Mouse (Mus musculus): ENCODE measurements around the gene Arvcf. TPM values are rescaled to one million over a fixed set of nuclear protein-coding genes. Genes with fewer than 3 reads are reported as not detected.

The Arvcf gene
- total and polyA plus RNA-seq, 3 experiments = 64.0 to 188 (median 154) TPM

DNA sequence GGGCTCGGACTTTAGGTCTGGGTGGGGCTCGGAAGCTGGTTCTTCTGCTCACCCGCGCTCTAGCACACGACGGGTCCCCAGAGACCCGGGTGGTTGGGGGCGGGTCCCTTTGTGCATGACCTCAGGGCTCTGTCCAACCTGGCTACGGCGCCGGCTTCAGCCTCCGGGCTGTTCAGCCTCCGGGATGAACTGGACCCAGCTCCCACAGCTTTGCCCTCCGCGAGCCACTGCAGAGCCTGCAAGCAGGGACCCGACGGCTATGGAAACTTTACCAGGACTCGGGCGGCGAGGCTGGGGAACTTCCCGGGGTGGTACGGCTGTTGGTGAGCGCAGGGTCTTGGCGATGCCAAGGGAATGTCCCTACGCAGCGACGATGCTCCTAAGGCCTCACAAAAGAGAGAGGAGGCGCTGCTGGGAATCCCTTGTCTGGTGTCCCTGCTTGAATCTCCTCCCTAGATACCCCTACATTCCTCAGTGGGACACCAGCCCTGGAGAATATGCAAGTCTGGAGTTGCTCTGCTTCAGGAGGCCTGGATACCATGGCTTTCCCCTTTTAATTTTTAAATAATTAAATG, 706 bp downstream of the Arvcf start:
- peaks cover 50% of the 10 kb centered on the region for H3K27me3 ChIP-seq (ENCODE audit: insufficient read depth, low read length)
- H3K36me3 ChIP-seq (replicated peaks) = no peaks in the 10 kb centered on the region
- H3K4me3 ChIP-seq (ENCODE audit: low read depth, low read length) = peak overlapping the region; percentile 67; the same call in 1 of the 2 replicates
- H3K4me1 ChIP-seq (ENCODE audit: insufficient read depth, low read depth, low read length) = peaks cover 76% of the 10 kb centered on the region
- no peak for ATAC-seq (ENCODE audit: extremely low read depth, insufficient number of reproducible peaks, low FRiP score, poor library complexity, severe bottlenecking)
- TF ChIP-seq GATA1 (IDR thresholded peaks at IDR 0.05; ENCODE audit: borderline replicate concordance, low read length) (no peak), GATA2 (IDR thresholded peaks at IDR 0.05; ENCODE audit: borderline replicate concordance, low read depth, low read length) (no peak), POLR2AphosphoS5 (IDR thresholded peaks at IDR 0.05; ENCODE audit: insufficient replicate concordance, low read depth, low read length) (no peak), TAL1 (conservative IDR thresholded peaks at IDR 0.05; ENCODE audit: low read depth, low read length) (no peak), CTCF (IDR thresholded peaks at IDR 0.05; ENCODE audit: low read depth, low read length) (no peak)
- no peak for DNase-seq (ENCODE audit: low spot score)
- no peaks in the 10 kb centered on the region for H3K9me3 ChIP-seq (replicated peaks)

DNA sequence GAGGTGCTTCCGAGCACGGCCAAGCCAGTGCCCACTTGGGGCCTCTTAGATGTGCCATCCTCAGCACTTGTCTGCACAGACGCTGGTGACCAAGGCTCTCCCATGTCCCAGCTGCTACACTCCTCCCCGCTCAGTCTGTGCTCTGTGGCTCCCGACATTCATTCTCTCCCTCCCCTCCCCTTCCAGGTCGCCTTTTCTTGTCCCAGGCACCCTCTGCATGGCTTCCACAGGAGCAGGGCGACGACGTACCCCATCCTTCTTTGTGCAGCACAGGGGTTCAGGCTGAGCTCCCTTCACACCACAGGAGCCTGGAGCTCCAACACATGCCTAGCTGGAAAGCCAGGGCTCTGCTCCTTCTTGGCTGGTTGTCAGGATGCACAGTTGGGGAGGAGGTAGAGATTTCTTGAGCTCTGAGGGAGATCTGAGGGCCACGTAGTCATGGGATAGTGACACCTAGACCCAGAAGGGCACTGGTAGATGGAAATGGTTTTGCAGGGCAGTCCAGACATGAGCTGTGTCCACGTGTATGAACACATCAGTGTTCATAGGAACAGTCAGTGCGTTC, 1.9 kb downstream of the Arvcf start:
- H3K4me1 ChIP-seq (ENCODE audit: insufficient read depth, low read depth, low read length) = peaks cover 75% of the 10 kb centered on the region
- TF ChIP-seq GATA1 (IDR thresholded peaks at IDR 0.05; ENCODE audit: borderline replicate concordance, low read length) = no peak
- no peak for TF ChIP-seq CTCF (IDR thresholded peaks at IDR 0.05; ENCODE audit: low read depth, low read length)
- TF ChIP-seq TAL1 (conservative IDR thresholded peaks at IDR 0.05; ENCODE audit: low read depth, low read length) = no peak
- TF ChIP-seq POLR2AphosphoS5 (IDR thresholded peaks at IDR 0.05; ENCODE audit: insufficient replicate concordance, low read depth, low read length) = no peak
- TF ChIP-seq GATA2 (IDR thresholded peaks at IDR 0.05; ENCODE audit: borderline replicate concordance, low read depth, low read length) = no peak
- no peaks in the 10 kb centered on the region for H3K36me3 ChIP-seq (replicated peaks)
- H3K9me3 ChIP-seq (replicated peaks) = no peaks in the 10 kb centered on the region
- H3K4me3 ChIP-seq (ENCODE audit: low read depth, low read length) = no peak overlapping the region
- no peak for DNase-seq (ENCODE audit: low spot score)
- peaks cover 50% of the 10 kb centered on the region for H3K27me3 ChIP-seq (ENCODE audit: insufficient read depth, low read length)
- no peak for ATAC-seq (ENCODE audit: extremely low read depth, insufficient number of reproducible peaks, low FRiP score, poor library complexity, severe bottlenecking)

DNA sequence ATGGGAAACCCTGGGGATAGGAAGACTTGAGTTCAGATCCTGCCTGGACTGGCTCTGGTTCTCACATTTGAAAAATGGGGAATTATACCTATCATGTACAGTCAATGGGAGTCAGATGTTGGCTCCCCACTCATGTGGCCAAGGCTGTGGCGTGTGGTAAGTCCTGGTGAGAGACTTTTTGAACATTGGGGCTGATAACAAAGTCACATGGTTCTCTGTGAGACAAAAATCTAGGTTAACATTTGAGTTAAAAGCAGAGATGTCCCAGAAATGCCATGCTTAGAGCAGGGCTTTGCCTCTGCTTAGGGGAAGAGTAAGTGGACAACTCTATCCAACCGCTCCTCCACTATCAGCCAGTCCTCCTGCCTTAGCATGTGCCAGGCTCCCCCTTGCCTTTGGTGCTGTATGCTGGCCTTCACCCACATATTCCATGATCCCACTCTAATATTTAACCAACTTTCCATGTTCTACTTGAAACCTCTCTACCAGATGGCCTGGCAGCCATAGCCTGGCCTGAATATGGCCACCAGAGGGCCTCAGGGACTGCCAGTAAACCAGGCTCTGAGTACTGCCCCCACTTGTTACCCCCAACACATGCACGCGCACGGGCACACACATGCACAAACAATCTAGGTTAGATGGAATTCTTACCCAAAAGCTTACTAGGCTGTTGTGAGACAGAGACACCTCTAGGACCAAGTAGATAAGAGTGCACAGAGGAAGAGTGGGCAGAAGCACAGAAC, 3.5 kb downstream of the Arvcf start:
- DNase-seq (ENCODE audit: low spot score) (peak; percentile 33), ATAC-seq (ENCODE audit: extremely low read depth, insufficient number of reproducible peaks, low FRiP score, poor library complexity, severe bottlenecking) (0 out of 2 replicates have a peak, but pooled peaks have one; percentile 32)
- H3K27me3 ChIP-seq (ENCODE audit: insufficient read depth, low read length) = peaks cover 46% of the 10 kb centered on the region

DNA sequence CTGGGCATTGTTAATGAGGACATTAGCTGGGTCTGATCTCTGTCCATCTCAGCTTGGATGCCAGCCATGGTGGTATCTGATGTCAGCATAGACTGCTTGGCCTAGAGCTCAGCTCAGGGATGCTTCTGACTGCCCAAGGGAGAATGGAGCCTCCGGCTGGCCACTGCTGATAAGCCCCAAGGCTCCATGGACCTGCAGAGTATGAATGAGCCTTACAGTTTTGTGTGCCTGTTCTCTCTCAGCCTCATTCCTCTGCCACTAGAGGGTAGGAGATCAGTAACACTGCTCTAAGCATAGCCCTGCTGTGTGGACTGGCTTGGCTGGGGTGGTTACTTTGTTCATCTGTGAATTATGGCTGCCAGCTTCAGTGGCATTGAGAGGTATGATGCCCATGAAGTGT, 5.1 kb downstream of the Arvcf start:
- ATAC-seq (ENCODE audit: extremely low read depth, insufficient number of reproducible peaks, low FRiP score, poor library complexity, severe bottlenecking) (peak; percentile 78), DNase-seq (ENCODE audit: low spot score) (peak; percentile 41)
- H3K4me1 ChIP-seq (ENCODE audit: insufficient read depth, low read depth, low read length) = peaks cover 71% of the 10 kb centered on the region

More for the DNA sequence above, 3.5 kb downstream of the Arvcf start:
- H3K4me1 ChIP-seq (ENCODE audit: insufficient read depth, low read depth, low read length) = peaks cover 72% of the 10 kb centered on the region
- TF ChIP-seq CTCF (IDR thresholded peaks at IDR 0.05; ENCODE audit: low read depth, low read length) (peak; percentile 66; the same call in 1 of the 2 replicates), POLR2AphosphoS5 (IDR thresholded peaks at IDR 0.05; ENCODE audit: insufficient replicate concordance, low read depth, low read length) (no peak)
- H3K9me3 ChIP-seq (replicated peaks) = no peaks in the 10 kb centered on the region
- H3K36me3 ChIP-seq (replicated peaks) = no peaks in the 10 kb centered on the region
- H3K4me3 ChIP-seq (ENCODE audit: low read depth, low read length) = no peak overlapping the region

DNA sequence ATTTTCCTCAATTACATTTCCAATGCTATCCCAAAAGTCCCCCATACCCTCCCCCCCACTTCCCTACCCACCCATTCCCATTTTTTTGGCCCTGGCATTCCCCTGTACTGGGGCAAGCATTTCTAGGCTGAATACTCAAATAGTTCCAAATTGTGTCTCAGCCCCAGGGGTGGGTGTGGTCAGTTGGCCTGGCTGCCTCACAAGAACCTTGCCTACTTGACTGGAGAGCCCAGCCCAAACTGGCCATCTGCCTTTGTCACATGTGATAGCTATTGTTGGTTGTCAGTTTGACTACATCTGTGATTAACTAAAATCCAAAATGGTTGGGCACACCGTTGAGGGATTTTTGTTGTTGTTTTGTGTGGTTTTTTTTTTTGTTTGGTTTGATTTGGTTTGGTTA, 9.0 kb downstream of the Arvcf start:
- H3K9me3 ChIP-seq (replicated peaks) = peaks cover 8% of the 10 kb centered on the region
- no peak for DNase-seq (ENCODE audit: low spot score)
- H3K27me3 ChIP-seq (ENCODE audit: insufficient read depth, low read length) = no peaks in the 10 kb centered on the region
- no peak for ATAC-seq (ENCODE audit: extremely low read depth, insufficient number of reproducible peaks, low FRiP score, poor library complexity, severe bottlenecking)
- TF ChIP-seq CTCF (IDR thresholded peaks at IDR 0.05; ENCODE audit: low read depth, low read length) (no peak), GATA1 (IDR thresholded peaks at IDR 0.05; ENCODE audit: borderline replicate concordance, low read length) (no peak), POLR2AphosphoS5 (IDR thresholded peaks at IDR 0.05; ENCODE audit: insufficient replicate concordance, low read depth, low read length) (no peak), GATA2 (IDR thresholded peaks at IDR 0.05; ENCODE audit: borderline replicate concordance, low read depth, low read length) (no peak), TAL1 (conservative IDR thresholded peaks at IDR 0.05; ENCODE audit: low read depth, low read length) (no peak)
- H3K4me1 ChIP-seq (ENCODE audit: insufficient read depth, low read depth, low read length) = peaks cover 43% of the 10 kb centered on the region
- H3K4me3 ChIP-seq (ENCODE audit: low read depth, low read length) = no peak overlapping the region
- no peaks in the 10 kb centered on the region for H3K36me3 ChIP-seq (replicated peaks)

More for the DNA sequence above, 5.1 kb downstream of the Arvcf start:
- peaks cover under 1% of the 10 kb centered on the region; the same call in 1 of the 2 replicates for H3K9me3 ChIP-seq (replicated peaks)
- H3K36me3 ChIP-seq (replicated peaks) = no peaks in the 10 kb centered on the region
- no peak overlapping the region; the same call in 1 of the 2 replicates for H3K4me3 ChIP-seq (ENCODE audit: low read depth, low read length)
- peak; percentile 85 for TF ChIP-seq TAL1 (conservative IDR thresholded peaks at IDR 0.05; ENCODE audit: low read depth, low read length)
- TF ChIP-seq CTCF (IDR thresholded peaks at IDR 0.05; ENCODE audit: low read depth, low read length) = no peak
- no peak for TF ChIP-seq POLR2AphosphoS5 (IDR thresholded peaks at IDR 0.05; ENCODE audit: insufficient replicate concordance, low read depth, low read length)
- TF ChIP-seq GATA1 (IDR thresholded peaks at IDR 0.05; ENCODE audit: borderline replicate concordance, low read length) = no peak
- H3K27me3 ChIP-seq (ENCODE audit: insufficient read depth, low read length) = peaks cover 30% of the 10 kb centered on the region

DNA sequence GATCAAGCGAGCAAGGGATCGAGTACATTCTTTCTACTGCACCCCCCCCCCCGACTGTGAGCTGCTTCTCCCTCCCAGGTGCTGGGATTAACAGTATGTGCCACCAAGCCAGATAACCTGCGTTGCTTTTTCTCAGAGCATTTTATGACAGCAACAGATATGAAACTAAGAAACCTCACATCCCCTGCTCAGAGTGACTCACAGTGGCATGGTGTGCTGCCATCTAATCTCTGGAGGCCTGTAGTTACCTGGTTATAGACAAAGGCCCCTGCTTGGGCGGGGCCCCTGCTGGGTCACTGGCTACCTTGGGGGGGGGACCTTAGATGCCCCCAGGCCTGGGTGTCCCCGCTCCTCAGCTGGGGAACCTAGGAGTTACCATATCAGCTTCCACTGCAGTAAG, 10.0 kb downstream of the Arvcf start:
- no peaks in the 10 kb centered on the region for H3K27me3 ChIP-seq (ENCODE audit: insufficient read depth, low read length)
- DNase-seq (ENCODE audit: low spot score) (no peak), ATAC-seq (ENCODE audit: extremely low read depth, insufficient number of reproducible peaks, low FRiP score, poor library complexity, severe bottlenecking) (no peak)
- no peak overlapping the region for H3K4me3 ChIP-seq (ENCODE audit: low read depth, low read length)
- no peaks in the 10 kb centered on the region for H3K36me3 ChIP-seq (replicated peaks)
- peaks cover 37% of the 10 kb centered on the region for H3K4me1 ChIP-seq (ENCODE audit: insufficient read depth, low read depth, low read length)
- TF ChIP-seq GATA1 (IDR thresholded peaks at IDR 0.05; ENCODE audit: borderline replicate concordance, low read length) (no peak), POLR2AphosphoS5 (IDR thresholded peaks at IDR 0.05; ENCODE audit: insufficient replicate concordance, low read depth, low read length) (no peak)
- H3K9me3 ChIP-seq (replicated peaks) = peaks cover 8% of the 10 kb centered on the region
